Mouse (Mus musculus) C2C12 (cell line): Measurements from ENCODE around the gene Ppa2. TPM values are rescaled to one million over a fixed set of nuclear protein-coding genes. Genes with fewer than 3 reads are reported as not detected.

Experiments
- H3K27me3 ChIP-seq: one replicate; pipeline ENCODE4 v1.6.1; 2011; ENCODE audit not compliant: control insufficient read depth, insufficient read depth, insufficient read length
- H3K36me3 ChIP-seq: one replicate; pipeline ENCODE4 v1.6.1; 2011; ENCODE audit not compliant: control insufficient read depth, insufficient read depth
- H3K4me3 ChIP-seq: one replicate; pipeline ENCODE4 v1.5.1; 2011; ENCODE audit warnings: mild to moderate bottlenecking, control low read depth; ENCODE audit not compliant: poor library complexity, insufficient read depth, severe bottlenecking
- H3K79me2 ChIP-seq: one replicate; pipeline ENCODE4 v1.6.1; 2011; ENCODE audit not compliant: control insufficient read depth, insufficient read depth
- H3K79me3 ChIP-seq: one replicate; pipeline ENCODE4 v1.6.1; 2011; ENCODE audit warnings: low read depth, control low read depth
- H3ac ChIP-seq: one replicate; pipeline ENCODE3; 2011; ENCODE audit warnings: low read depth; ENCODE audit not compliant: control insufficient read depth, insufficient read length
- CEBPB ChIP-seq: IDR thresholded peaks from one replicate; pipeline ENCODE4 v1.6.1; 2011; ENCODE audit warnings: low read depth, mild to moderate bottlenecking, control low read depth, moderate library complexity
- CTCF ChIP-seq: IDR thresholded peaks from one replicate; pipeline ENCODE4 v1.5.1; 2011; ENCODE audit not compliant: control insufficient read depth, insufficient read depth, insufficient read length
- FOSL1 ChIP-seq: IDR thresholded peaks from one replicate; pipeline ENCODE4 v1.8.0; 2011; ENCODE audit warnings: mild to moderate bottlenecking, low read length; ENCODE audit not compliant: poor library complexity, insufficient read depth, severe bottlenecking
- MAX ChIP-seq: IDR thresholded peaks from one replicate; pipeline ENCODE4 v1.6.1; 2011; ENCODE audit warnings: mild to moderate bottlenecking, control low read depth
- MYOD1 ChIP-seq: IDR thresholded peaks from one replicate; pipeline ENCODE4 v1.6.1; 2011; ENCODE audit warnings: low read depth; ENCODE audit not compliant: control insufficient read depth, insufficient read length
- MYOG ChIP-seq: IDR thresholded peaks from one replicate; pipeline ENCODE4 v1.6.1; 2011; ENCODE audit not compliant: control insufficient read depth, insufficient read length; ENCODE audit errors: extremely low read depth
- USF1 ChIP-seq: IDR thresholded peaks from one replicate; pipeline ENCODE4 v1.6.1; 2011; ENCODE audit warnings: low read depth, mild to moderate bottlenecking, control low read depth, moderate library complexity
- polyA plus RNA-seq: library from polyadenylated mRNA; unstranded; fragments of >200 nt; fragmentation: generic; extraction: Trizol; gene quantifications from one replicate; pipeline ENCODE4 v1.2.1, GENCODE M21; 2012; ENCODE audit warnings: missing spikeins

Gene Ppa2
- polyA plus RNA-seq, 1 experiment, result 41.2 TPM

DNA sequence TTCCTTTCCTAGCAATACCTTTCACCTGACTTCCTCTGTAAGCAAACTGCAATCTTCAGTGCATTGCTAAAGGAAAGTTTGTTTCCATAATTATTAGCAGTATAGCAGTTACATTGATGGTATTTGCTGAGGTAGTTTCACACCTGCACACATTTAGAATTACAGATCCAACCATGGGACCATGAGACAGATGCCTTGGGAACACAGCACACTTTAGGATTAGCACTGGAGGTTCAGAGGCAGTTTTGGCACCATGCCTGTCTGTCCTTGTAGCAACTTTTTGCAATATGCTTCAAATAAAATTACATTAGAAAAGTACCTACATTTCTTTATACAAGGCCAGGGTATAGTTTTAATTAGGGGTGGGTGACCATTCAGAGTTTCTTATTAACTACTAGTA lies 48.1 kb downstream of the Ppa2 start:
- Histone ChIP-seq H3ac (no peak overlapping the region), H3K36me3 (no peaks in the 10 kb centered on the region), H3K79me3 (no peaks in the 10 kb centered on the region), H3K79me2 (no peaks in the 10 kb centered on the region), H3K4me3 (no peak overlapping the region), H3K27me3 (no peaks in the 10 kb centered on the region)
- TF ChIP-seq FOSL1, result no peak
- TF ChIP-seq USF1, result no peak
- no peak for TF ChIP-seq MYOG
- TF ChIP-seq MAX, result no peak
- TF ChIP-seq CTCF, result no peak

DNA sequence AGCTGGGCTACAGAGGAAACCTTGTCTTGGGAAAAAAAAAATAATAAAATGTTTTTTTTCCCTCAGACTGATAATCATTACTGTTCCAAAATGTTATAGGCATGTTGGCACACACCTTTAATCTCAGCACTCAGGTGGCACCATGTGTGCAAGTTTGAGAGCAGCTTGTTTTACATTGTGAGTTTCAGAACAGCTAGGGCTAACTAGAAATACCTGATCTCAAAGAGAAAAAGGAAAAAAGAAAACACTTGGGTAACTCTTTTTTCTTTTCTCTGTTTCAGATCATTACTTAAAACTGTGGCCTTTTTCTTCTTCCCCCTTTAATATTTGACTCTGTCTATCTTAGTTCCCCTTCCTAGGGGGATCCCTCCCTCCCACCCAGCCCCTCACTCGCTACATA lies 51.5 kb downstream of the Ppa2 start:
- H3K79me2 ChIP-seq, result no peaks in the 10 kb centered on the region
- TF ChIP-seq CTCF, result no peak
- no peak for TF ChIP-seq FOSL1
- TF ChIP-seq USF1, result no peak
- TF ChIP-seq MYOD1, result no peak
- TF ChIP-seq MYOG, result no peak
- TF ChIP-seq CEBPB, result no peak
- TF ChIP-seq MAX, result no peak
- H3K4me3 ChIP-seq, result no peak overlapping the region
- no peaks in the 10 kb centered on the region for H3K27me3 ChIP-seq
- H3ac ChIP-seq, result no peak overlapping the region
- no peaks in the 10 kb centered on the region for H3K36me3 ChIP-seq
- H3K79me3 ChIP-seq, result no peaks in the 10 kb centered on the region

GRCm38 (mm10) chr3:133364138-133364537 lies 54.2 kb downstream of the Ppa2 start:
- TF ChIP-seq MAX (no peak), CTCF (no peak), MYOG (no peak), MYOD1 (no peak), USF1 (no peak), FOSL1 (no peak), CEBPB (no peak)
- no peaks in the 10 kb centered on the region for H3K36me3 ChIP-seq
- H3K79me2 ChIP-seq, result no peaks in the 10 kb centered on the region
- no peak overlapping the region for H3ac ChIP-seq
- no peak overlapping the region for H3K4me3 ChIP-seq
- H3K79me3 ChIP-seq, result no peaks in the 10 kb centered on the region
- H3K27me3 ChIP-seq, result no peaks in the 10 kb centered on the region

GRCm38 (mm10) chr3:133366096-133366495 lies 56.2 kb downstream of the Ppa2 start:
- Histone ChIP-seq H3K79me2 (no peaks in the 10 kb centered on the region), H3K4me3 (no peak overlapping the region)
- no peak for TF ChIP-seq CEBPB
- TF ChIP-seq MYOG, result no peak
- TF ChIP-seq USF1, result no peak
- TF ChIP-seq CTCF, result no peak
- no peak for TF ChIP-seq MAX
- no peak for TF ChIP-seq FOSL1
- TF ChIP-seq MYOD1, result no peak

GRCm38 (mm10) chr3:133378174-133378573 lies 68.3 kb downstream of the Ppa2 start:
- H3K4me3 ChIP-seq, result no peak overlapping the region
- no peaks in the 10 kb centered on the region for H3K79me2 ChIP-seq
- no peaks in the 10 kb centered on the region for H3K27me3 ChIP-seq
- no peaks in the 10 kb centered on the region for H3K79me3 ChIP-seq
- H3K36me3 ChIP-seq, result peaks cover 7% of the 10 kb centered on the region
- TF ChIP-seq MAX (no peak), MYOG (no peak), MYOD1 (no peak), USF1 (no peak)
- no peak overlapping the region for H3ac ChIP-seq

More at GRCm38 (mm10) chr3:133366096-133366495, 56.2 kb downstream of the Ppa2 start:
- Histone ChIP-seq H3K27me3 (no peaks in the 10 kb centered on the region), H3K36me3 (no peaks in the 10 kb centered on the region), H3ac (no peak overlapping the region), H3K79me3 (no peaks in the 10 kb centered on the region)

DNA sequence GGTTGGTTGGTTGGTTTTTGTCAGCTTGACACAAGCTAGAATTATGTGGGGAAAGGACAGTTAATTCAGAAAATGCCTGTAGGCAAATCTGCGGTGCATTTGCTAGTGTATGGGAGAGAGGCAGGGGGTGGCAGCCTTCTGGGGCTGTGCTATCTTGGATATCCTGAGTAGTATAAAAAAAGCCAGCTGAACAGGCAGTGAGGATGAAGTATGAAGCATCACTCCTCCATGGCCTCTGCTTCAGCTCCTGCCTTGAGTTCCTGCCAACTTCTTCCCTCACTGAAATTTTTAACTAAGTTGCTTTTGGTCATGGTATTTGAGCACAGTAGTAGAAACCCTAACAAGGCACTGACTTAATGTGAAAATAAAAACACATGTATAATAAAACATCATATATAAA lies 70.1 kb downstream of the Ppa2 start:
- no peak overlapping the region for H3ac ChIP-seq
- no peak overlapping the region for H3K4me3 ChIP-seq
- TF ChIP-seq FOSL1 (no peak), CEBPB (no peak), MYOG (no peak), USF1 (no peak), MAX (no peak), MYOD1 (no peak), CTCF (no peak)
- no peaks in the 10 kb centered on the region for H3K79me3 ChIP-seq
- peaks cover 7% of the 10 kb centered on the region for H3K36me3 ChIP-seq
- no peaks in the 10 kb centered on the region for H3K79me2 ChIP-seq
- no peaks in the 10 kb centered on the region for H3K27me3 ChIP-seq
